Mouse (Mus musculus) cerebellum, postnatal 36 days (tissue): ENCODE measurements around the gene Esm1.

Experiments used
- DNase-seq, 2 experiments: peaks; one replicate each; pipeline ENCODE4 v3.0.0; 2021 to 2022; ENCODE audit warnings: mixed read lengths in 2 of 2

The Esm1 gene

GRCm38 (mm10) chr13:113209624-113210023 is at the start of gene Esm1:
Gene Esm1 (plus strand): TSS chr13:113209659.
- no peak for DNase-seq

GRCm38 (mm10) chr13:113164252-113165005 is 45.0 kb upstream of the Esm1 start:
- no peak for DNase-seq

- no peak for DNase-seq
These were observed 41.4 kb upstream of the Esm1 start for GRCm38 (mm10) chr13:113168018-113168534.

GRCm38 (mm10) chr13:113170256-113170655 is 39.2 kb upstream of the Esm1 start:
- DNase-seq = no peak

GRCm38 (mm10) chr13:113174162-113174561 is 35.3 kb upstream of the Esm1 start:
- DNase-seq = no peak

- DNase-seq = no peak
These were observed 26.1 kb upstream of the Esm1 start for GRCm38 (mm10) chr13:113183310-113183709.

- no peak for DNase-seq
These were observed 25.7 kb upstream of the Esm1 start for GRCm38 (mm10) chr13:113183720-113184119.

GRCm38 (mm10) chr13:113196808-113197674 is 12.4 kb upstream of the Esm1 start:
- DNase-seq = no peak

GRCm38 (mm10) chr13:113197872-113198502 is 11.5 kb upstream of the Esm1 start:
- no peak for DNase-seq

- DNase-seq = no peak
These were observed 10.1 kb upstream of the Esm1 start for GRCm38 (mm10) chr13:113199331-113199730.

- no peak for DNase-seq
These were observed 8.7 kb upstream of the Esm1 start for GRCm38 (mm10) chr13:113200726-113201125.

- DNase-seq = no peak
These were observed 7.8 kb upstream of the Esm1 start for GRCm38 (mm10) chr13:113201631-113202030.

GRCm38 (mm10) chr13:113202184-113202583 is 7.3 kb upstream of the Esm1 start:
- DNase-seq = no peak

GRCm38 (mm10) chr13:113203146-113203545 is 6.3 kb upstream of the Esm1 start:
- no peak for DNase-seq

- DNase-seq = no peak
These were observed 4.1 kb upstream of the Esm1 start for GRCm38 (mm10) chr13:113205346-113205745.

- DNase-seq = no peak
These were observed 1.9 kb downstream of the Esm1 start for GRCm38 (mm10) chr13:113211345-113211744.

GRCm38 (mm10) chr13:113212401-113212800 is 2.9 kb downstream of the Esm1 start:
- DNase-seq = no peak

GRCm38 (mm10) chr13:113213865-113214264 is 4.4 kb downstream of the Esm1 start:
- DNase-seq = no peak

- DNase-seq = no peak
These were observed 12.4 kb downstream of the Esm1 start for GRCm38 (mm10) chr13:113221851-113222250.

- DNase-seq = peak; percentile 7 to 21
These were observed 14.6 kb downstream of the Esm1 start for GRCm38 (mm10) chr13:113224105-113224504.

- DNase-seq = no peak
These were observed 16.4 kb downstream of the Esm1 start, which contains the start of gene Gzmk for GRCm38 (mm10) chr13:113225811-113226210. Gene Gzmk (minus strand): TSS chr13:113225908.

- no peak for DNase-seq
These were observed 17.6 kb downstream of the Esm1 start for GRCm38 (mm10) chr13:113227076-113227475.
